ENCODE assay signal across 37 mouse cellular contexts in genomic region chr1:36657658-36658415, GRCm38 (mm10). TPM values are rescaled to one million over a fixed set of nuclear protein-coding genes. Genes with fewer than 3 reads are reported as not detected.
DNase-seq lines count a peak whose midpoint lies in the region; ATAC-seq and TF ChIP-seq lines count a peak whose summit lies in the region.
"Had no signal": no experiment of that assay in that cellular context is flagged by ENCODE, and none has a peak within 500 bp of the region (broad histone marks: within the 10 kb centered on the region; RNA-seq: fewer than 3 reads in every experiment).

No protein-coding gene starts in this region.

- peak; percentile 25; the same call in 1 of the 2 replicates for ATAC-seq in common myeloid progenitor, adult 5-6 weeks (replicated peaks; ENCODE audit: low read depth, poor library complexity, severe bottlenecking)
- ATAC-seq in liver, embryonic 14.5 days (ENCODE audit: insufficient read depth): peak; percentile 63; the same call in 1 of the 2 replicates
- peak; percentile 67 for ATAC-seq in megakaryocyte-erythroid progenitor cell, adult 5-6 weeks (replicated peaks; ENCODE audit: low FRiP score, low TSS enrichment, poor library complexity, severe bottlenecking)
- ATAC-seq: CD4-positive, CD25-positive, alpha-beta regulatory T cell, adult 4 months; forebrain, postnatal 0 days; inflammation-experienced regulatory T-cells, adult 6 months had no signal

- H3K27me3 ChIP-seq in liver, embryonic 14.5 days (ENCODE audit: control insufficient read depth, insufficient read depth, low read length): no peaks in the 10 kb centered on the region
- H3K27me3 ChIP-seq: embryonic facial prominence, embryonic 15.5 days; forebrain, embryonic 12.5 days; hindbrain, embryonic 15.5 days; limb, embryonic 15.5 days; lung, embryonic 15.5 days had no signal

- no peak overlapping the region for H3K9ac ChIP-seq in liver, embryonic 14.5 days (replicated peaks)
- H3K9ac ChIP-seq: embryonic facial prominence, embryonic 15.5 days; forebrain, embryonic 12.5 days; forebrain, postnatal 0 days; hindbrain, embryonic 15.5 days; limb, embryonic 15.5 days; lung, embryonic 15.5 days had no signal

- DNase-seq in spleen, postnatal 36 days (ENCODE audit: low spot score in 2 of 2): peak; percentile 5 to 6
- DNase-seq in spleen, postnatal 10 days (ENCODE audit: low spot score in 2 of 2): no peak
- DNase-seq in liver, embryonic 14.5 days (ENCODE audit: low read depth in 3 of 3, low spot score in 3 of 3): no peak
- no peak for DNase-seq in frontal cortex, postnatal 36 days (ENCODE audit: low spot score in 2 of 2)
- no peak for DNase-seq in testis, postnatal 14 days (ENCODE audit: low spot score)
- no peak for DNase-seq in right cerebral cortex, postnatal 10 days (ENCODE audit: low spot score in 2 of 2)
- DNase-seq: adrenal gland, postnatal 14 days; cerebellum, adult 11-12 months; cerebellum, adult 9-11 months; forebrain, postnatal 0 days; gastrocnemius, postnatal 10 days; kidney, adult 8-10 months; kidney, postnatal 4 days; layer of hippocampus, postnatal 36 days; midbrain, embryonic 14.5 days; right cerebral cortex, postnatal 14 days; thymus, adult 18-20 months; thymus, postnatal 36 days had no signal

- H3K9me3 ChIP-seq in liver, embryonic 14.5 days (ENCODE audit: control insufficient read depth, low read length): no peaks in the 10 kb centered on the region
- H3K9me3 ChIP-seq: embryonic facial prominence, embryonic 10.5 days; embryonic facial prominence, embryonic 15.5 days; forebrain, embryonic 12.5 days; hindbrain, embryonic 15.5 days; limb, embryonic 10.5 days; limb, embryonic 15.5 days; lung, embryonic 15.5 days had no signal

- no peaks in the 10 kb centered on the region for H3K36me3 ChIP-seq in liver, embryonic 14.5 days (replicated peaks; ENCODE audit: control insufficient read depth, insufficient read depth, low read depth)
- H3K36me3 ChIP-seq: embryonic facial prominence, embryonic 10.5 days; embryonic facial prominence, embryonic 15.5 days; forebrain, embryonic 12.5 days; hindbrain, embryonic 15.5 days; limb, embryonic 10.5 days; limb, embryonic 15.5 days; lung, embryonic 15.5 days had no signal

- no peak for TF ChIP-seq CTCF in liver, embryonic 14.5 days (IDR thresholded peaks at IDR 0.05; ENCODE audit: low read depth)

- H3K4me3 ChIP-seq in liver, embryonic 14.5 days (ENCODE audit: insufficient read depth in 1 of 2, low read depth in 2 of 2, low read length in 2 of 2): no peak overlapping the region
- H3K4me3 ChIP-seq: embryonic facial prominence, embryonic 10.5 days; embryonic facial prominence, embryonic 15.5 days; forebrain, embryonic 12.5 days; hindbrain, embryonic 15.5 days; limb, embryonic 10.5 days; limb, embryonic 15.5 days; lung, embryonic 15.5 days had no signal

- H3K4me2 ChIP-seq in liver, embryonic 14.5 days (ENCODE audit: low read depth): no peak overlapping the region
- H3K4me2 ChIP-seq: embryonic facial prominence, embryonic 15.5 days; forebrain, embryonic 12.5 days; heart, embryonic 11.5 days; hindbrain, embryonic 15.5 days; limb, embryonic 15.5 days; lung, embryonic 15.5 days had no signal

- peak; percentile 59 for TF ChIP-seq EP300 in liver, embryonic 14.5 days (IDR thresholded peaks at IDR 0.05; ENCODE audit: low read depth)

- no peak overlapping the region for H3K27ac ChIP-seq in liver, embryonic 14.5 days
- H3K27ac ChIP-seq: embryonic facial prominence, embryonic 10.5 days; embryonic facial prominence, embryonic 15.5 days; forebrain, embryonic 12.5 days; hindbrain, embryonic 15.5 days; kidney, postnatal 0 days; limb, embryonic 10.5 days; limb, embryonic 15.5 days; lung, embryonic 15.5 days had no signal

- WGBS in liver, embryonic 14.5 days (ENCODE audit: insufficient replicate concordance): 33% methylated on average over 4 of the region's 4 CpGs

- peaks cover 7 to 20% of the 10 kb centered on the region in 2 experiments; a peak in 3 of 4 replicates for H3K4me1 ChIP-seq in liver, embryonic 14.5 days (replicated peaks; ENCODE audit: control insufficient read depth in 2 of 2, insufficient read depth in 2 of 2, low read length in 1 of 2)
- H3K4me1 ChIP-seq: embryonic facial prominence, embryonic 15.5 days; forebrain, embryonic 12.5 days; hindbrain, embryonic 15.5 days; limb, embryonic 10.5 days; lung, embryonic 15.5 days had no signal

RNA-seq across cellular contexts. Expression of gene Fam178b, which starts 25.1 kb away (rescaled TPM):
- 0.87 TPM in 1 of 2 replicates, not detected in the other for total RNA-seq in common myeloid progenitor, adult 5-6 weeks (2017)
- 0.21 TPM in 2 replicates for polyA plus RNA-seq in liver, embryonic 14.5 days (2012; rRNA removed)
- polyA plus RNA-seq in liver, embryonic 14.5 days (2014; fragmentation: Nextera tagmentation; extraction: Ambion mirVana): 0.27 TPM in 1 of 2 replicates, not detected in the other
- not detected in 2 replicates for total RNA-seq in megakaryocyte-erythroid progenitor cell, adult 5-6 weeks (2014; fragmentation: Nextera tagmentation)
- total RNA-seq in megakaryocyte-erythroid progenitor cell, adult 5-6 weeks (2017): not detected in 2 replicates
- total RNA-seq: adrenal gland, postnatal 14 days; forebrain, postnatal 0 days; hematopoietic stem cell, adult 5-6 weeks; layer of hippocampus, postnatal 36 days; monocyte, adult 5-6 weeks had no signal
- polyA plus RNA-seq: CD4-positive, CD25-positive, alpha-beta regulatory T cell, adult 4 months; forebrain, postnatal 0 days; hindbrain, embryonic 15.5 days; neural tube, embryonic 14.5 days had no signal

RNA-seq across cellular contexts. Expression of gene Cox5b, which starts 33.4 kb away (rescaled TPM):
- 326 and 756 TPM in 2 replicates for total RNA-seq in common myeloid progenitor, adult 5-6 weeks (2017)
- polyA plus RNA-seq in liver, embryonic 14.5 days (2012; rRNA removed): 179 and 292 TPM in 2 replicates
- polyA plus RNA-seq in liver, embryonic 14.5 days (2014; fragmentation: Nextera tagmentation; extraction: Ambion mirVana): 515 and 525 TPM in 2 replicates
- total RNA-seq in megakaryocyte-erythroid progenitor cell, adult 5-6 weeks (2014; fragmentation: Nextera tagmentation): 728 and 806 TPM in 2 replicates
- 1,234 and 1,237 TPM in 2 replicates for total RNA-seq in megakaryocyte-erythroid progenitor cell, adult 5-6 weeks (2017)

RNA-seq across cellular contexts. Expression of gene 4933424G06Rik, which starts 52.1 kb away (rescaled TPM):
- total RNA-seq in common myeloid progenitor, adult 5-6 weeks (2017): not detected in 2 replicates
- polyA plus RNA-seq in liver, embryonic 14.5 days (2012; rRNA removed): not detected in 2 replicates
- polyA plus RNA-seq in liver, embryonic 14.5 days (2014; fragmentation: Nextera tagmentation; extraction: Ambion mirVana): not detected in 2 replicates
- not detected in 2 replicates for total RNA-seq in megakaryocyte-erythroid progenitor cell, adult 5-6 weeks (2014; fragmentation: Nextera tagmentation)
- total RNA-seq in megakaryocyte-erythroid progenitor cell, adult 5-6 weeks (2017): not detected in 2 replicates
- total RNA-seq: adrenal gland, postnatal 14 days; forebrain, postnatal 0 days; gastrocnemius, postnatal 10 days; granulocyte monocyte progenitor cell, adult 5-6 weeks; hematopoietic stem cell, adult 5-6 weeks; layer of hippocampus, postnatal 36 days; monocyte, adult 5-6 weeks had no signal
- polyA plus RNA-seq: CD4-positive, CD25-positive, alpha-beta regulatory T cell, adult 4 months; embryonic facial prominence, embryonic 10.5 days; heart, embryonic 11.5 days; heart, postnatal 0 days; inflammation-experienced regulatory T-cells, adult 6 months; limb, embryonic 10.5 days; lung, embryonic 15.5 days; small intestine, adult 2 months had no signal

RNA-seq across cellular contexts. Expression of gene Actr1b, which starts 56.4 kb away (rescaled TPM):
- total RNA-seq in common myeloid progenitor, adult 5-6 weeks (2017): 40.1 and 42.2 TPM in 2 replicates
- 20.7 and 27.5 TPM in 2 replicates for polyA plus RNA-seq in liver, embryonic 14.5 days (2012; rRNA removed)
- 21.4 and 22.2 TPM in 2 replicates for polyA plus RNA-seq in liver, embryonic 14.5 days (2014; fragmentation: Nextera tagmentation; extraction: Ambion mirVana)
- total RNA-seq in megakaryocyte-erythroid progenitor cell, adult 5-6 weeks (2014; fragmentation: Nextera tagmentation): 45.8 and 49.2 TPM in 2 replicates
- 49.1 and 51.1 TPM in 2 replicates for total RNA-seq in megakaryocyte-erythroid progenitor cell, adult 5-6 weeks (2017)

Comparison
In these comparisons a context has a peak if more than half of its experiments do, and no peak if none do; other contexts are left out.
1. DNase-seq: peak in spleen, postnatal 36 days (2 of 2); none in spleen, postnatal 10 days (0 of 2), liver, embryonic 14.5 days (0 of 3), frontal cortex, postnatal 36 days (0 of 2), testis, postnatal 14 days (single experiment) and right cerebral cortex, postnatal 10 days (0 of 2).
2. Peak in every context shown above with its lines, with median percentiles within 50 percentile points of each other: ATAC-seq.